Mouse (Mus musculus): Measurements from ENCODE around the gene Sdf2l1.
A peak's percentile ranks its signal among the peaks of the same experiment; 100 is the strongest.

- peak; percentile 56; the same call in 1 of the 2 replicates for TF ChIP-seq CTCF (IDR thresholded peaks at IDR 0.05; ENCODE audit: extremely low read depth, insufficient read length, insufficient replicate concordance, low read depth, low read length)
- no peak; the same call in 1 of the 2 replicates for TF ChIP-seq POLR2A (IDR thresholded peaks at IDR 0.05; ENCODE audit: low read depth, low read length)
Observed at GRCm38 (mm10) chr16:17146772-17147235, 14.6 kb upstream of the Sdf2l1 start, which contains the start of gene Ccdc116.

Data from small intestine, adult 2 months (tissue).